Mouse (Mus musculus) cerebellum, adult 2 months (tissue): ENCODE results near the gene Dus3l. TPM values are rescaled to one million over a fixed set of nuclear protein-coding genes. Genes with fewer than 3 reads are reported as not detected.

ENCODE experiments used
- DNase-seq, 2 experiments: peaks; one replicate each; pipeline ENCODE4 v3.0.0; 2021
- H3K27ac ChIP-seq: fragments of 200-500 bp; 2 replicates; pipeline ENCODE4 v1.5.1; 2012; ENCODE audit warnings: low read length, control low read depth, inconsistent platforms; ENCODE audit not compliant: insufficient read depth
- H3K27me3 ChIP-seq: fragments of 200-500 bp; 2 replicates; pipeline ENCODE4 v1.6.1; 2012; ENCODE audit warnings: inconsistent platforms, mild to moderate bottlenecking, low read length, moderate library complexity; ENCODE audit not compliant: control insufficient read depth, insufficient read depth
- H3K4me1 ChIP-seq: fragments of 200-500 bp; 2 replicates; pipeline ENCODE4 v1.6.1; 2011; ENCODE audit warnings: low read length; ENCODE audit not compliant: control insufficient read depth, insufficient read depth
- H3K4me3 ChIP-seq: fragments of 200-500 bp; replicated peaks from 2 replicates; pipeline ENCODE3; 2011; ENCODE audit warnings: mild to moderate bottlenecking, low read depth, low read length, control low read depth; ENCODE audit not compliant: insufficient read depth
- CTCF ChIP-seq: fragments of 200-500 bp; IDR thresholded peaks from 2 replicates; pipeline ENCODE4 v1.5.1; 2011; ENCODE audit warnings: low read depth, mild to moderate bottlenecking, control low read depth, low read length, moderate library complexity, borderline replicate concordance; ENCODE audit not compliant: insufficient read depth
- POLR2A ChIP-seq: fragments of 200-500 bp; IDR thresholded peaks from 2 replicates; pipeline ENCODE4 v1.6.1; 2011; ENCODE audit warnings: low read length, control low read depth, borderline replicate concordance; ENCODE audit not compliant: insufficient read depth
- WGBS: fragments of 180-500 bp; shearing (Covaris S2); methylation state at CpG from one replicate; pipeline ENCODE4 v1.1.7; 2018; 5-methylcytosine and 5-hydroxymethylcytosine counted together
- polyA plus RNA-seq: library from polyadenylated mRNA; depleted of rRNA; stranded (reverse); fragments of >200 nt; gene quantifications from 2 replicates; pipeline ENCODE4 v1.2.3, GENCODE M21; 2012

Dus3l gene
- polyA plus RNA-seq, 1 experiment = 168 TPM

- no peak overlapping the region for H3K4me3 ChIP-seq
- H3K27me3 ChIP-seq = no peaks in the 10 kb centered on the region
- DNase-seq = no peak
- H3K4me1 ChIP-seq = peaks cover 18% of the 10 kb centered on the region
- TF ChIP-seq CTCF (0 out of 2 replicates have a peak, but pooled peaks have one; percentile 3), POLR2A (no peak)
- WGBS = 71% methylated on average over 11 of the region's 11 CpGs
- H3K27ac ChIP-seq = no peak overlapping the region
Observed at GRCm38 (mm10) chr17:56723419-56724161, 41.0 kb upstream of the Dus3l start.

- TF ChIP-seq POLR2A (no peak), CTCF (no peak)
- H3K27me3 ChIP-seq = no peaks in the 10 kb centered on the region
- no peak overlapping the region for H3K27ac ChIP-seq
- no peak overlapping the region for H3K4me3 ChIP-seq
- H3K4me1 ChIP-seq = peaks cover 16% of the 10 kb centered on the region
- WGBS = 20% methylated on average over 7 of the region's 7 CpGs
- no peak for DNase-seq
Observed at GRCm38 (mm10) chr17:56727029-56727649, 37.4 kb upstream of the Dus3l start.

GRCm38 (mm10) chr17:56727659-56728058 lies 36.9 kb upstream of the Dus3l start:
- Histone ChIP-seq H3K4me1 (peaks cover 16% of the 10 kb centered on the region), H3K27me3 (no peaks in the 10 kb centered on the region), H3K4me3 (no peak overlapping the region), H3K27ac (no peak overlapping the region)
- TF ChIP-seq CTCF (no peak), POLR2A (no peak)
- 28% methylated on average over 12 of the region's 12 CpGs for WGBS
- DNase-seq = no peak

GRCm38 (mm10) chr17:56728117-56728516 lies 36.4 kb upstream of the Dus3l start:
- WGBS = 36% methylated on average over 12 of the region's 12 CpGs
- peaks cover 16% of the 10 kb centered on the region for H3K4me1 ChIP-seq
- H3K4me3 ChIP-seq = no peak overlapping the region
- H3K27ac ChIP-seq = no peak overlapping the region
- TF ChIP-seq POLR2A (no peak), CTCF (no peak)
- no peaks in the 10 kb centered on the region for H3K27me3 ChIP-seq
- DNase-seq = no peak

GRCm38 (mm10) chr17:56729151-56729550 lies 35.4 kb upstream of the Dus3l start:
- TF ChIP-seq POLR2A (no peak), CTCF (no peak)
- Histone ChIP-seq H3K4me3 (no peak overlapping the region), H3K27me3 (no peaks in the 10 kb centered on the region), H3K27ac (no peak overlapping the region), H3K4me1 (peaks cover 16% of the 10 kb centered on the region)
- DNase-seq = peak; percentile 65 to 71
- WGBS = 18% methylated on average over 6 of the region's 6 CpGs

- H3K27me3 ChIP-seq = no peaks in the 10 kb centered on the region
- no peak for TF ChIP-seq POLR2A
- no peak for TF ChIP-seq CTCF
- WGBS = 18% methylated on average over 2 of the region's 2 CpGs
- H3K27ac ChIP-seq = no peak overlapping the region
- no peak for DNase-seq
- no peak overlapping the region for H3K4me3 ChIP-seq
- peaks cover 16% of the 10 kb centered on the region for H3K4me1 ChIP-seq
Observed at GRCm38 (mm10) chr17:56729656-56730055, 34.9 kb upstream of the Dus3l start.

GRCm38 (mm10) chr17:56736534-56736933 lies 28.0 kb upstream of the Dus3l start:
- DNase-seq = no peak
- WGBS = 43% methylated on average over 8 of the region's 8 CpGs
- Histone ChIP-seq H3K27ac (no peak overlapping the region), H3K4me3 (no peak overlapping the region), H3K4me1 (no peaks in the 10 kb centered on the region), H3K27me3 (no peaks in the 10 kb centered on the region)
- TF ChIP-seq POLR2A (no peak), CTCF (peak; percentile 24; the same call in 1 of the 2 replicates)

GRCm38 (mm10) chr17:56738221-56738620 lies 26.3 kb upstream of the Dus3l start:
- 62% methylated on average over 10 of the region's 10 CpGs for WGBS
- no peak for DNase-seq
- no peaks in the 10 kb centered on the region for H3K27me3 ChIP-seq
- H3K4me3 ChIP-seq = no peak overlapping the region
- H3K4me1 ChIP-seq = no peaks in the 10 kb centered on the region
- TF ChIP-seq POLR2A (no peak), CTCF (no peak)
- H3K27ac ChIP-seq = no peak overlapping the region
